Mouse (Mus musculus): Measurements from ENCODE around the gene Rmdn2. TPM values are rescaled to one million over a fixed set of nuclear protein-coding genes. Genes with fewer than 3 reads are reported as not detected.

Gene Rmdn2
- polyA plus RNA-seq, 1 experiment from 2014 or later = 4.9 TPM

DNA sequence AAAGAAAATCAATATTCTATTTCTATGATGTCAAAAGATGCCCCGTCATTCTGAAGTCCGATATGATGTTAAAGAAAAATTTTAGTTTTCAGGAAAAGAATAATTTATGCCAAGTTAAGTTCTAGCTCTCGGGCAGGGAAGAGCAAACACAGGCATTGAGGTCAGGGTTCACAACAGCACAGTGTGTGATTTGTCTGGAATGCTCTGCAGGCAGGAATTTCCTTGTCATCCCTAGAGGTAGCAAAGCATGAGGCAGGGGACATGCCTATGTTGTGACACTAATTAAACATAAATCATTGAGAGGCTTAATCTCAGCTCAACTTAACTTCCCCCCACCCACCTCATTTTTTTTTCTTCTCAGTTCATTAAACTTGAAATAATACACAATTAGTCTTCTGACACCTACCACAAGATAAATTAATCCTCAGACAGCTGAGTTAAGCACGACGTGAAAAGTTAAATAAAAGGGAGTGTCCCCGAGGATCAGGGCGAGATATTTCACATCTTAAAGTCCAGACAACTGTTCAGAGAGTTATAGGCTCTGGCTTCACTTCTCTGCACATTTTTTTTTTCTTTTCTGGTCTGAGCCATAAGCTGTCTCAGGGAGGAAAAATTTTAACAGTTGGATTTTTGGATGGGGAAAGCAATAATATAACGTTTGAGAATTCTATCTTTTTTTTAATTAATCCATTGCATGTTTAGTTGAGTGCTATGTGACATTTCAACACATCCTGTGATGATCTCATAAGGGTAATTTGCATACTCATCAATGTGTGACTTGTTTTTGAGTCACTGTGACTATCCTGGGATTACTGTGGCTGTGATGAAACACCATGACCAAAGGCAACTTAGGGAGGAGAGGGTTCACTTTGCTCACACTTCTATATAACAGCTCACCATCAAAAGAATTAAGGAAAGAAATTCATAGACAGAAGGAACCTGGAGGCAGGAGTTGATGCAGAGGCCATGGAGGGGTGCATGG lies 12.8 kb upstream of the Rmdn2 start:
- H3K4me1 ChIP-seq = peaks cover 5% of the 10 kb centered on the region; the same call in 1 of the 2 replicates
- H3K9me3 ChIP-seq (replicated peaks) = no peaks in the 10 kb centered on the region
- no peak overlapping the region for H3K4me3 ChIP-seq
- ATAC-seq = no peak
- no peak overlapping the region for H3K9ac ChIP-seq
- no peaks in the 10 kb centered on the region for H3K36me3 ChIP-seq
- H3K27ac ChIP-seq = no peak overlapping the region
- H3K27me3 ChIP-seq (replicated peaks) = no peaks in the 10 kb centered on the region
- H3K4me2 ChIP-seq = no peak overlapping the region
- 42% methylated on average over 8 of the region's 8 CpGs for WGBS (ENCODE audit: insufficient replicate concordance)

DNA sequence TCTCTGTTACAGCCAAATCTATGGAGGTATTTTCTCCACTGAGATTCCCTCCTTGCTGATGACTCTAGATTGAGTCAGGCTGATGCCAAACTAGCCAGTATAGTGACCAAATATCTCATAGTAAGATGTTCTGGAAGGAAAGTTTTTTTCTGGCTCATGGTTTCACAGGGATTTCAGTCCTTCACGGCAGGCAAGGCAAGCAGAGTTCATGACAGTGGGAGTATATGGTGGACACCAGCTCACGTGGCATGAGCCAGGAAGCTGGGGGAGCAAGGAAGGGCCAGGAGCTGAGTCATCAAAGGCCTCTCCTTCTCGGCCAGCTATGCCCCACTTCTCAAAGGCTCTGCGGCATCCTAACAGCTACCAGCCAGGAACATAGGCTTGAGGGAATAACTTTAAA lies 11.6 kb upstream of the Rmdn2 start:
- Histone ChIP-seq H3K27ac (no peak overlapping the region), H3K4me2 (no peak overlapping the region), H3K9me3 (replicated peaks) (no peaks in the 10 kb centered on the region), H3K36me3 (no peaks in the 10 kb centered on the region), H3K4me1 (peaks cover 5% of the 10 kb centered on the region; the same call in 1 of the 2 replicates), H3K27me3 (replicated peaks) (no peaks in the 10 kb centered on the region), H3K9ac (no peak overlapping the region), H3K4me3 (no peak overlapping the region)
- ATAC-seq = no peak
- WGBS (ENCODE audit: insufficient replicate concordance) = 51% methylated on average over 4 of the region's 4 CpGs

DNA sequence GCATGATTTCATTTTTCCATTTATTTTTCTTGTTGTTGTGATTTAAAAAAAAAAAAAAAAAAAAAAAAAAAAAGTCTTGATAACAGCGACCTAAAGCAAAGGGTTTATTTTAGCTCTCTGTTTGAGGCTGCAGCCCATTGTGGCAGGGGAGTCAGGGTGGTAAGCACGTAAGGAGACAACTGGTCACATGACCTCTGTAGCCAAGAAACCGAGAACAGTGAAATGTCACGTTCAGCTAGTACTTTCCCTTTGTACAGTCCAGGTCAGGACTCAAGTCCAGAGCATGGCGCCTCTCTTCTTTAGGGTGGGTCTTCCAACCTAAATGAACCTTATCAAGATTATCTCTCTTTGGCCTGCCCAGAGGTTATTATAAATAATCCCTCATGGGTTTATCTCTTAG lies 9.3 kb upstream of the Rmdn2 start:
- no peak overlapping the region for H3K27ac ChIP-seq
- no peak overlapping the region for H3K4me2 ChIP-seq
- H3K4me1 ChIP-seq = peaks cover 5% of the 10 kb centered on the region; the same call in 1 of the 2 replicates
- ATAC-seq = no peak
- no peaks in the 10 kb centered on the region for H3K36me3 ChIP-seq
- WGBS (ENCODE audit: insufficient replicate concordance) = 58% methylated on average over 5 of the region's 5 CpGs
- H3K4me3 ChIP-seq = no peak overlapping the region
- no peak overlapping the region for H3K9ac ChIP-seq
- no peaks in the 10 kb centered on the region for H3K9me3 ChIP-seq (replicated peaks)
- no peaks in the 10 kb centered on the region for H3K27me3 ChIP-seq (replicated peaks)

GRCm38 (mm10) chr17:79603427-79603826 lies 8.2 kb upstream of the Rmdn2 start:
- H3K4me2 ChIP-seq = no peak overlapping the region
- no peaks in the 10 kb centered on the region for H3K36me3 ChIP-seq
- H3K4me1 ChIP-seq = peaks cover 5% of the 10 kb centered on the region; the same call in 1 of the 2 replicates
- WGBS (ENCODE audit: insufficient replicate concordance) = 66% methylated on average over 7 of the region's 7 CpGs
- no peak for ATAC-seq
- H3K9me3 ChIP-seq (replicated peaks) = no peaks in the 10 kb centered on the region
- no peak overlapping the region for H3K4me3 ChIP-seq
- no peak overlapping the region for H3K27ac ChIP-seq
- no peak overlapping the region for H3K9ac ChIP-seq
- no peaks in the 10 kb centered on the region for H3K27me3 ChIP-seq (replicated peaks)

DNA sequence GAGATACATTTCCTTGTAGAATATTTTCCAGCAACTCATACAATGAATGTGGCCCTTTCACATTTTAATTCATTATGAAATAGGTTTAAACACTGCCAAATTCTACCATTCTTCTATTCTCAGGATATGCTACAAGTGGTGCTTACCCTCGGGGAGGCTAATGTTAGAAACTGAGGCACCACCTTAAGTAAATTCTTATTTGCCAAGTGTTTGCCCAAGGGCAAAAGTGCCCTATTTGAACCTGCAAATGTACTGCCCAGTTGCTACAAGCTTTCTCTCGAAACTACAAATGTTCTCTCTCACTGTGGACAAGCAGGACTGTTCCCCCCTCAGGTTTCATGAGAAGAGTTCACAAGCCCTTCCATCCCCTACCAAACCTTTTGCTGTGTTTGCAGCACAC lies 5.9 kb upstream of the Rmdn2 start:
- no peaks in the 10 kb centered on the region for H3K9me3 ChIP-seq (replicated peaks)
- no peak overlapping the region for H3K27ac ChIP-seq
- no peak overlapping the region for H3K4me3 ChIP-seq
- no peaks in the 10 kb centered on the region for H3K36me3 ChIP-seq
- ATAC-seq = no peak
- 40% methylated on average over 2 of the region's 2 CpGs for WGBS (ENCODE audit: insufficient replicate concordance)
- H3K4me2 ChIP-seq = no peak overlapping the region
- no peak overlapping the region for H3K9ac ChIP-seq
- no peaks in the 10 kb centered on the region for H3K4me1 ChIP-seq
- no peaks in the 10 kb centered on the region for H3K27me3 ChIP-seq (replicated peaks)

DNA sequence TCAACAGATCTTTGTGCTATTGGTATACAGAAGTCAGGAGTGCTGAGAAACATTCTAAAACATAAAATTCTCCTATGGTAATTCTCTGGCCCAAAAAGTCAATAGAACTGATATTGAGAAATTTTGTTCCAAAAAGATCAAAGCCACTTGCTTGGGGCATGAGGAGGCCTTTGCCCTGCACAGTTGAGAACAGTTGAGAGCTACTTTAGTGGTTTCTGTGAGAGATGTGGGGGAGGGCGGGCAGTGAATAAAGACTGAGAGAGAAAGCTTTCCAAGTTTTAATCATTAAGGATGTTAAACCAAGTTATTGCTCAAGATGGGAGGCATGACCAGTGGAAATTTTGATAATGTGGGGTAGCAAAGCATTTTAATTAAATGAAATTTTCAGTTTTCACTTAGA lies 2.0 kb upstream of the Rmdn2 start:
- WGBS (ENCODE audit: insufficient replicate concordance) = 52% methylated on average over 1 of the region's 1 CpGs
- no peak overlapping the region for H3K4me3 ChIP-seq
- no peaks in the 10 kb centered on the region for H3K9me3 ChIP-seq (replicated peaks)
- peaks cover 4% of the 10 kb centered on the region for H3K4me1 ChIP-seq
- no peak overlapping the region for H3K4me2 ChIP-seq
- no peak for ATAC-seq
- no peak overlapping the region for H3K9ac ChIP-seq
- H3K27me3 ChIP-seq (replicated peaks) = no peaks in the 10 kb centered on the region
- no peak overlapping the region for H3K27ac ChIP-seq
- H3K36me3 ChIP-seq = no peaks in the 10 kb centered on the region

DNA sequence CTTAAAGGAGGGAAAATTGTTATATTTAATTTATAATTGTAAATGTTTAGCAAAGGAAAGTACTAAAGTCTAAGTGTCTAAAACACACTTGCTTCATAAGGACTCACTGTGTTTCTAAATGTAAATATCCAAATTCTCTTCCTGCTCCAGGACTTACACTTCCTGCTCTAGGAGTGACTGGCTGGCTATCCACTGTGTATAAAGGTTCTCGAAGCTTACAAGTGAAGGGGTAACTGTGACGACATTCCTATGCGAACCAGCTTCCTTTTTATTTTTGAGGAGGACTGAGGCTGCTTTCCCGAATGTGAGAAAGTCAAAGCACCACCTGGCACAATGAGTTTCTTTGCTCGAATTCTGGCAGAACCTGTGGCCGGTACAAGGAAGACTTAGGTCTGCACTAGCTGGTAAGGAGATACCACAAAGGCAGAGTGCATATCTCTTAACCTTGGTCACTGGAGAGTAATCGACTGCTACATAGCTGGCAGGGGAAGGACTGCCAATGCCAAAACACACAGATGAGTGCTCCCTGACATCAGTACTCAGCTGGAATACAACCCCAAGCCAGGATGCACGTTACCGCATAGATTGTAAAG lies 1.4 kb upstream of the Rmdn2 start:
- peaks cover 6% of the 10 kb centered on the region for H3K4me1 ChIP-seq
- WGBS (ENCODE audit: insufficient replicate concordance) = 63% methylated on average over 9 of the region's 9 CpGs
- no peak overlapping the region for H3K4me3 ChIP-seq
- no peak overlapping the region for H3K9ac ChIP-seq
- H3K27me3 ChIP-seq (replicated peaks) = no peaks in the 10 kb centered on the region
- no peak for ATAC-seq
- H3K4me2 ChIP-seq = no peak overlapping the region
- H3K27ac ChIP-seq = no peak overlapping the region
- no peaks in the 10 kb centered on the region for H3K36me3 ChIP-seq
- no peaks in the 10 kb centered on the region for H3K9me3 ChIP-seq (replicated peaks)

GRCm38 (mm10) chr17:79614691-79615588 lies 3.3 kb downstream of the Rmdn2 start:
- H3K27me3 ChIP-seq (replicated peaks) = no peaks in the 10 kb centered on the region
- H3K9me3 ChIP-seq (replicated peaks) = no peaks in the 10 kb centered on the region
- peaks cover 11% of the 10 kb centered on the region for H3K4me1 ChIP-seq
- H3K27ac ChIP-seq = peak overlapping the region; percentile 77
- H3K4me3 ChIP-seq = peak overlapping the region; percentile 82
- H3K4me2 ChIP-seq = peak overlapping the region; percentile 79
- peak overlapping the region; percentile 83 for H3K9ac ChIP-seq
- ATAC-seq = peak; percentile 97
- 3% methylated on average over 53 of the region's 57 CpGs for WGBS (ENCODE audit: insufficient replicate concordance)
- H3K36me3 ChIP-seq = no peaks in the 10 kb centered on the region

DNA sequence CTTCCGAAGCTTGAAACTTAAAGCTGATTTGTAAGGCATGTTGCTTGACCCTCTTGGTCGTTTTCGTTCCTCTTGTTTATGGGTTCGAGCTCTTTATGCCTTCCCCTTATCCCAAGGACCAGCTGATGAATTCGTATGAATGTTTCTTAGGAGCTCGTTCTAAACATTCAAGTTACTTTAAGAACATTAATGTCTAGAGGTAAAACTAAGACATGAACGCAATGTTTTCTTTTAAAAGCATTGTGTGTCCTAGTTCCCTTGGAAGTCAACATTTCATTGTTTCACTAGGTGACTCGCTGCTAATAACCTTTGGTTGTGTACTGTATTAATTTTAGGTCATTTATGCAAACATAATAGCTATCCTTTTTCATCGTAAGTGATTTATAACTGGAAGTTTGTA lies 4.2 kb downstream of the Rmdn2 start:
- Histone ChIP-seq H3K4me1 (peaks cover 11% of the 10 kb centered on the region), H3K27ac (no peak overlapping the region), H3K4me3 (peak overlapping the region; percentile 82), H3K9me3 (replicated peaks) (no peaks in the 10 kb centered on the region), H3K27me3 (replicated peaks) (no peaks in the 10 kb centered on the region), H3K4me2 (peak overlapping the region; percentile 79), H3K9ac (0 out of 2 replicates have a peak overlapping the region, but pooled peaks have one; percentile 83), H3K36me3 (no peaks in the 10 kb centered on the region)
- 79% methylated on average over 9 of the region's 9 CpGs for WGBS (ENCODE audit: insufficient replicate concordance)
- ATAC-seq = no peak

DNA sequence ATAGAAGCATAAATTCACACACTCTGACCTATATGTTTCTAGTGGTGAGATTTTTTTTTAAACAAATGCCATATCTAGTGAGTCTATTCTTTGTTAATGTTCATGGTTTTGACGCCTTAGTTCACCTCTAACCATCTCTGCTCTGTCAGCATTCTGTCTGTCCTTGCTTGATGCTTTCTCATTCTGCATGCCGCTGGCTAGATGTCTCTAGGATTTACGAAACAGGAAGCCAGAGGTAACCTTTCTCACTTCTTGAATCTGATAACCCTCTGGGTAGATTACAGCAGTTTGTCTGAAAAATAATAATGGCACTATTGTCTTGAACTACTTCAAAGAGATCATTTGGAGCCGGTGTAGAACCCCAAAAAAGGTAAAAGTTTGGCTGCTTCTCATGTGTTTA lies 5.0 kb downstream of the Rmdn2 start:
- WGBS (ENCODE audit: insufficient replicate concordance) = 74% methylated on average over 4 of the region's 4 CpGs
- no peak for ATAC-seq

GRCm38 (mm10) chr17:79618455-79618854 lies 6.8 kb downstream of the Rmdn2 start:
- no peaks in the 10 kb centered on the region for H3K36me3 ChIP-seq
- no peak overlapping the region for H3K9ac ChIP-seq
- H3K4me1 ChIP-seq = peaks cover 11% of the 10 kb centered on the region
- H3K27ac ChIP-seq = no peak overlapping the region
- no peaks in the 10 kb centered on the region for H3K9me3 ChIP-seq (replicated peaks)
- no peak overlapping the region for H3K4me2 ChIP-seq
- no peaks in the 10 kb centered on the region for H3K27me3 ChIP-seq (replicated peaks)
- no peak for ATAC-seq
- WGBS (ENCODE audit: insufficient replicate concordance) = 75% methylated on average over 10 of the region's 10 CpGs
- no peak overlapping the region for H3K4me3 ChIP-seq

More for the DNA sequence above, 5.0 kb downstream of the Rmdn2 start:
- H3K9me3 ChIP-seq (replicated peaks) = no peaks in the 10 kb centered on the region
- no peaks in the 10 kb centered on the region for H3K27me3 ChIP-seq (replicated peaks)
- no peaks in the 10 kb centered on the region for H3K36me3 ChIP-seq
- no peak overlapping the region for H3K27ac ChIP-seq
- H3K4me1 ChIP-seq = peaks cover 11% of the 10 kb centered on the region
- no peak overlapping the region for H3K4me3 ChIP-seq
- no peak overlapping the region for H3K9ac ChIP-seq
- H3K4me2 ChIP-seq = no peak overlapping the region
